Mouse (Mus musculus) midbrain, embryonic 16.5 days (tissue): ENCODE measurements around the gene Ctsc. TPM values are rescaled to one million over a fixed set of nuclear protein-coding genes. Genes with fewer than 3 reads are reported as not detected.

ENCODE experiments used
- ATAC-seq: fragments of 200-750 bp; cut with Nextera tagmentation; 2 replicates; pipeline ENCODE4 v1.8.0; 2017; ENCODE audit warnings: moderate TSS enrichment
- H3K27ac ChIP-seq: fragments of 300-500 bp; sonication (generic); 2 replicates; pipeline ENCODE4 v1.5.1; 2014; ENCODE audit warnings: mild to moderate bottlenecking, low read length, mixed read lengths
- H3K27me3 ChIP-seq: fragments of 300-500 bp; sonication (generic); 2 replicates; pipeline ENCODE4 v1.6.1; 2014; ENCODE audit warnings: low read depth, low read length, mixed read lengths; ENCODE audit not compliant: control insufficient read depth, insufficient read depth
- H3K36me3 ChIP-seq: fragments of 300-500 bp; sonication (generic); 2 replicates; pipeline ENCODE4 v1.6.1; 2014; ENCODE audit warnings: mild to moderate bottlenecking, low read length, moderate library complexity, mixed read lengths; ENCODE audit not compliant: control insufficient read depth, insufficient read depth
- H3K4me1 ChIP-seq: fragments of 300-500 bp; sonication (generic); 2 replicates; pipeline ENCODE4 v1.6.1; 2014; ENCODE audit warnings: mild to moderate bottlenecking, low read length, mixed read lengths; ENCODE audit not compliant: control insufficient read depth, insufficient read depth
- H3K4me2 ChIP-seq: fragments of 300-500 bp; sonication (generic); 2 replicates; pipeline ENCODE4 v1.6.1; 2014; ENCODE audit warnings: mild to moderate bottlenecking, low read length, mixed read lengths
- H3K4me3 ChIP-seq: fragments of 300-500 bp; sonication (generic); 2 replicates; pipeline ENCODE4 v1.5.1; 2014; ENCODE audit warnings: low read depth, mild to moderate bottlenecking, low read length, moderate library complexity, mixed read lengths
- H3K9ac ChIP-seq: fragments of 300-500 bp; sonication (generic); 2 replicates; pipeline ENCODE4 v1.6.1; 2014; ENCODE audit warnings: low read depth, low read length, mixed read lengths
- H3K9me3 ChIP-seq: fragments of 300-500 bp; sonication (generic); replicated peaks from 2 replicates; pipeline ENCODE4 v1.6.1; 2014; ENCODE audit warnings: mild to moderate bottlenecking, low read length, mixed read lengths; ENCODE audit not compliant: control insufficient read depth, poor library complexity, severe bottlenecking
- WGBS: fragments of 180-500 bp; shearing (Covaris S2); extraction: QIAGEN DNeasy Blood & Tissue Kit; methylation state at CpG from one replicate; pipeline ENCODE4 v1.1.7; 2014; 5-methylcytosine and 5-hydroxymethylcytosine counted together
- polyA plus RNA-seq: library from polyadenylated mRNA; unstranded; fragments of >200 nt; fragmentation: Nextera tagmentation; extraction: Ambion mirVana; gene quantifications from 2 replicates; pipeline ENCODE4 v1.2.1, GENCODE M21; 2015

The Ctsc gene
- polyA plus RNA-seq, 1 experiment from 2014 or later, result 15.6 TPM

DNA sequence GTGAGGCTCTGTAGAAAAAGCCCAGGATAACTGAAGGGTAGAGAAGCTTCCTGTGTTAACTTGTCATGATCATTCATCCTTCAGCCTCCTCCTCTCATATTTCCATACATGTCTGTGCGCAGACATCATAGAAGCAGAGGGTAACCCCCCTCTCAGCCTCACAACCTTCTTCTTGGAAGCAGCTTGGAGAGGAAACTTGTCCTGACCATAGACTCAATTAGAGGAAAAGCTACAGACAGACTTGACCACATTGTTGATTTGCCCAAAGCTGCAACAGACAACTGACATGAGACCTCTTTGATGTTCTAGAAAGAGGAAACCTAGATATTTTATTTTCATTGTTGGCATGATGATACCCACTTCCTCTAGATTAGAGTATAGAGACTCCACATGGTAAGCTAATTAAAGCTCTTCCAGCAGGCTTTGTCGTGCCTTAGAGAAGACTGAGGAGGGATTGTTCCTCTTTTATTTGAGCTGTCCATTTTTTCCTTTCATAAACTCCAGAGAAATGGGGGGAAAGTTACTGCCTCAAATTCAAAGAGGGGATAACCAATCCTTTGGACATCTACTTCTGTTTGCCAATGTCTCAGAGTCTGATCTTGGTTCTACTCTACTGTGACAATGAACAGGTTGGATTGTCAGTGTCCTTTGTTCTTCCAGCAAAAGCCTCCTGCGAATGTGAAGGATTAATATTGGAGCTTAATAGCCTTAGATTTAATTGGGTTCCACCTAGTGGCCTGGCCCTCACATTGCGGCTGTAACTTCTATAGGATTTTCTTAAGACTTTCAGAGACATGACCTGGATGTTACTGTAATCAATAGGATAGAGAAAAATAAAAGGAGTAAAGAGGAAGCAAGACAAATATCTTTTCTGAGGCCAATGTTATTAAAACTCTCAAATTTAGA lies 79.2 kb downstream of the Ctsc start:
- Histone ChIP-seq H3K36me3 (no peaks in the 10 kb centered on the region), H3K9me3 (no peaks in the 10 kb centered on the region), H3K27ac (no peak overlapping the region), H3K4me1 (no peaks in the 10 kb centered on the region), H3K27me3 (no peaks in the 10 kb centered on the region), H3K4me2 (no peak overlapping the region), H3K4me3 (no peak overlapping the region), H3K9ac (no peak overlapping the region)
- WGBS, result 47% methylated on average over 4 of the region's 4 CpGs
- ATAC-seq, result no peak

DNA sequence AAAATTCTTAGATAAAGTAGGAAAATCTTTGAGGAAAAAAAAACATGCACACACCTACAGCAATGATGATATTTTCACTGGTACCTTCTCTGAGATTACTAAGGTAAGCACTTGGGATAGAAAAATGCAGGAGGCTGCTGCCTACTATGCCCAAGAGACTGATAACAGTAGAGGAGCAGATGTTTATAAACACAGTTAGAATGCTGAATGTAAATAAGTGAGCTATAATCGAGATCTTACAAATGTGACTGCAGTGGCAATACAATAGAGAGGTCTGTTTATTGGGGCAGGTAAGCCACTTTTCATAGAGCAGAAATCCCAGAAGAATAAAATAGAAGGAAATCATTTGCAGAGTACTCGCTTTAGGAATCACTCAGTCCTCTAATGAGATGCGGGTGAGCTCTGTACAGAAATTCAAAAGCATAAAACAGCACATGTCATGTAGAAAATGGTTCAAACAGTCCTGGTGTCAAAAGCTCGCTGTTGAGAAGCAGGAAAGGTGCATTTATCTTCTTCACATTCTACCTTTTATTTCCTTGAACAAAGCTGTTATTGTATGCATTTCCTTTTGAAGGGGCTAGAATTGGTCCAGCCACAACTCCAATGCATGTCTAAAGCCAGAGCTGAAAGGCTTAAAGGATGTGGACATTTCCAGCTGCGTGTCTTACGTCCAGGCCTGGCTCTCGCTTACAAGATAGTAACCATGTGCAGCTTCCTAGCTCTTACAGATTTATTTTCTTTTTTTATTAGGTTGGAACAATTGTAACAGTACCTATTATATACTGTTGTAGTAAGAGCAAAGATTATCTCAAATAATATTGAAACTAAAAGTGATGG lies 80.4 kb downstream of the Ctsc start:
- Histone ChIP-seq H3K9ac (no peak overlapping the region), H3K4me1 (no peaks in the 10 kb centered on the region), H3K4me2 (no peak overlapping the region), H3K27me3 (no peaks in the 10 kb centered on the region), H3K9me3 (no peaks in the 10 kb centered on the region), H3K36me3 (no peaks in the 10 kb centered on the region), H3K27ac (no peak overlapping the region), H3K4me3 (no peak overlapping the region)
- 33% methylated on average over 7 of the region's 7 CpGs for WGBS
- peak; percentile 76 for ATAC-seq

Other genes starting within 250 kb of the Ctsc start
- gene Rab38, start 152.2 kb downstream of the Ctsc start, polyA plus RNA-seq, result 0.86 and 1.1 TPM in 2 replicates